Mouse (Mus musculus): Measurements from ENCODE around the gene Lcn12.
A peak's percentile ranks its signal among the peaks of the same experiment; 100 is the strongest.

GRCm38 (mm10) chr2:25501593-25502486 lies 8.1 kb upstream of the Lcn12 start, which contains the start of gene C8g:
- peak; percentile 22; the same call in 1 of the 2 replicates for TF ChIP-seq CTCF (IDR thresholded peaks at IDR 0.05; ENCODE audit: low read depth)
- TF ChIP-seq EP300 (optimal IDR thresholded peaks at IDR 0.05): no peak

Data from stomach, postnatal 0 days (tissue).